Mouse (Mus musculus) common myeloid progenitor, adult 5-6 weeks (primary cell): ENCODE data around the gene Olfr497. TPM values are rescaled to one million over a fixed set of nuclear protein-coding genes. Genes with fewer than 3 reads are reported as not detected.

Experiments used
- ATAC-seq: replicated peaks from 2 replicates; pipeline ENCODE4 v1.8.0; 2016; ENCODE audit warnings: low read depth, mild to moderate bottlenecking, moderate TSS enrichment, inconsistent platforms; ENCODE audit not compliant: poor library complexity, severe bottlenecking
- total RNA-seq: library from RNA; stranded (forward); fragments of 200-1000, 187-1606 nt; gene quantifications from 2 replicates; pipeline ENCODE4 v1.2.3, GENCODE M21; 2017

The Olfr497 gene
- not detected in 2 replicates for total RNA-seq

- no peak for ATAC-seq
Observed at GRCm38 (mm10) chr7:108420121-108420520, at the start of gene Olfr497. TSS of gene Olfr497 (plus strand) at chr7:108420421.

- no peak for ATAC-seq
Observed at GRCm38 (mm10) chr7:108392867-108393266, 27.4 kb upstream of the Olfr497 start, which contains the start of gene Olfr495. TSS of gene Olfr495 (plus strand) at chr7:108393167.

- no peak for ATAC-seq
Observed at GRCm38 (mm10) chr7:108465026-108465425, 44.8 kb downstream of the Olfr497 start, which contains the start of gene Olfr498. TSS of gene Olfr498 (plus strand) at chr7:108465326.

Other genes with a start within 250 kb of the Olfr497 start
- gene Olfr486, start 247.7 kb upstream of the Olfr497 start, total RNA-seq, result not detected in 2 replicates
- not detected in 2 replicates for gene Olfr487, start 205.8 kb upstream of the Olfr497 start, total RNA-seq
- gene Olfr488, start 162.1 kb upstream of the Olfr497 start, total RNA-seq, result not detected in 2 replicates
- gene Olfr490, start 131.5 kb upstream of the Olfr497 start, total RNA-seq, result not detected in 2 replicates
- not detected in 2 replicates for gene Olfr491, start 107.0 kb upstream of the Olfr497 start, total RNA-seq
- gene Olfr492, start 96.7 kb upstream of the Olfr497 start, total RNA-seq, result not detected in 2 replicates
- gene Olfr493, start 73.4 kb upstream of the Olfr497 start, total RNA-seq, result not detected in 2 replicates
- not detected in 2 replicates for gene Olfr494, start 55.1 kb upstream of the Olfr497 start, total RNA-seq
- gene Olfr495, start 27.3 kb upstream of the Olfr497 start, total RNA-seq, result not detected in 2 replicates
- gene Olfr498, start 44.9 kb downstream of the Olfr497 start, total RNA-seq, result not detected in 2 replicates
- not detected in 2 replicates for gene Olfr502, start 104.6 kb downstream of the Olfr497 start, total RNA-seq
- not detected in 2 replicates for gene Olfr503, start 124.1 kb downstream of the Olfr497 start, total RNA-seq
- not detected in 2 replicates for gene Olfr504, start 145.4 kb downstream of the Olfr497 start, total RNA-seq
- not detected in 2 replicates for gene Olfr506, start 190.4 kb downstream of the Olfr497 start, total RNA-seq
- gene Olfr507, start 201.4 kb downstream of the Olfr497 start, total RNA-seq, result not detected in 2 replicates
- not detected in 2 replicates for gene Olfr508, start 209.6 kb downstream of the Olfr497 start, total RNA-seq
- not detected in 2 replicates for gene Olfr509, start 231.5 kb downstream of the Olfr497 start, total RNA-seq
- gene Olfr510, start 246.0 kb downstream of the Olfr497 start, total RNA-seq, result not detected in 2 replicates